In the genomic region with DNA sequence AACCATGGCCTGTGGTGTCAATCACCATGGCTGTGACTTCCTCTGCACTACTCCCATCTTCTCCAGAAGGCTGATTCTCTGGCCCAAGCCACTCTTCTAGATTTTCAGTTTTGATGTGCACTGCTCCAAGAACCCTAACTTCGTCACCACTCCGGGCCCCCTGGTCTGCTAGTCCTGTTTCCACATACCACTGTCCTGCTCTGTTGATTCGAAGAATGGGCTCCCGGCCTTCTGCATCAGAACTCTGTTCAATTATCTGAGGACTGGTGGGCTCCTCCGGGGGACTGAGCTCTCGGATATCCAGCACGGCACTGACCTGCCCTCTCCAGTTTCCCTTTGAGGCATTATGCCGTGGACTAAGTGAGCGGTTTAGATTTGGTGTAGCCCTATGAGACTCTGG, we compare ENCODE assay signal across 22 mouse cellular contexts.
"Had no signal": no experiment of that assay in that cellular context is flagged by ENCODE, and none has a peak within 500 bp of the region (broad histone marks: within the 10 kb centered on the region; RNA-seq: fewer than 3 reads in every experiment).

No protein-coding gene starts in this region.

- H3K4me3 ChIP-seq: heart, embryonic 10.5 days; heart, embryonic 12.5 days; hindbrain, embryonic 13.5 days; hindbrain, embryonic 15.5 days; kidney, embryonic 15.5 days; layer of hippocampus, adult 2 months; left cerebral cortex, adult 2 months; limb, embryonic 10.5 days; limb, embryonic 12.5 days had no signal

- H3K27me3 ChIP-seq: heart, embryonic 12.5 days; hindbrain, embryonic 13.5 days; hindbrain, embryonic 15.5 days; kidney, embryonic 15.5 days; limb, embryonic 12.5 days had no signal

- H3K27ac ChIP-seq: heart, embryonic 10.5 days; hindbrain, embryonic 13.5 days; hindbrain, embryonic 15.5 days; hindbrain, postnatal 0 days; kidney, embryonic 15.5 days; kidney, postnatal 0 days; layer of hippocampus, adult 2 months; left cerebral cortex, adult 2 months; limb, embryonic 10.5 days; limb, embryonic 12.5 days; liver, embryonic 14.5 days had no signal

- H3K4me2 ChIP-seq: heart, embryonic 12.5 days; hindbrain, embryonic 13.5 days; hindbrain, embryonic 15.5 days; kidney, embryonic 15.5 days; limb, embryonic 12.5 days; liver, embryonic 11.5 days had no signal

- H3K9me3 ChIP-seq: heart, embryonic 10.5 days; heart, embryonic 12.5 days; hindbrain, embryonic 13.5 days; hindbrain, embryonic 15.5 days; kidney, embryonic 15.5 days; limb, embryonic 10.5 days; limb, embryonic 12.5 days had no signal

- ATAC-seq: hindbrain, postnatal 0 days; intestine, embryonic 16.5 days had no signal

- DNase-seq: gastrocnemius, postnatal 14 days; gastrocnemius, postnatal 36 days; heart, adult 18-20 months; heart, postnatal 10 days; heart, postnatal 36 days; kidney, adult 11 months; kidney, postnatal 14 days; liver had no signal

- H3K9ac ChIP-seq: heart, embryonic 12.5 days; hindbrain, embryonic 13.5 days; hindbrain, embryonic 15.5 days; kidney, embryonic 15.5 days; limb, embryonic 12.5 days; liver, embryonic 14.5 days had no signal
